Mouse (Mus musculus) hindbrain, embryonic 13.5 days (tissue): ENCODE data around the gene Rpl27. TPM values are rescaled to one million over a fixed set of nuclear protein-coding genes. Genes with fewer than 3 reads are reported as not detected.
"Not testable (repeated sequence)": the region's sequence is repeated elsewhere in the genome, so short reads cannot be mapped to it uniquely, and the experiment has no call there.

ENCODE experiments used
- ATAC-seq: fragments of 200-750 bp; cut with Nextera tagmentation; 2 replicates; pipeline ENCODE4 v1.8.0; 2017; ENCODE audit warnings: moderate TSS enrichment; ENCODE audit not compliant: low FRiP score
- H3K27ac ChIP-seq: fragments of 300-500 bp; sonication (generic); 2 replicates; pipeline ENCODE4 v1.5.1; 2015; ENCODE audit warnings: inconsistent platforms, mild to moderate bottlenecking, moderate library complexity
- H3K27me3 ChIP-seq: fragments of 300-500 bp; sonication (generic); 2 replicates; pipeline ENCODE4 v1.6.1; 2015; ENCODE audit warnings: mild to moderate bottlenecking, inconsistent platforms
- H3K36me3 ChIP-seq: fragments of 300-500 bp; sonication (generic); 2 replicates; pipeline ENCODE4 v1.6.1; 2015; ENCODE audit warnings: mild to moderate bottlenecking, inconsistent platforms
- H3K4me1 ChIP-seq: fragments of 300-500 bp; sonication (generic); replicated peaks from 2 replicates; pipeline ENCODE4 v1.6.1; 2015; ENCODE audit warnings: inconsistent platforms
- H3K4me2 ChIP-seq: fragments of 300-500 bp; sonication (generic); 2 replicates; pipeline ENCODE4 v1.6.1; 2015; ENCODE audit warnings: inconsistent platforms, mild to moderate bottlenecking, moderate library complexity
- H3K4me3 ChIP-seq: fragments of 300-500 bp; sonication (generic); 2 replicates; pipeline ENCODE4 v1.5.1; 2015; ENCODE audit warnings: mild to moderate bottlenecking, inconsistent platforms
- H3K9ac ChIP-seq: fragments of 300-500 bp; sonication (generic); 2 replicates; pipeline ENCODE4 v1.6.1; 2015; ENCODE audit warnings: mild to moderate bottlenecking, inconsistent platforms
- H3K9me3 ChIP-seq: fragments of 300-500 bp; sonication (generic); 2 replicates; pipeline ENCODE4 v1.6.1; 2016; ENCODE audit warnings: inconsistent platforms
- WGBS: fragments of 180-500 bp; shearing (Covaris S2); methylation state at CpG from one replicate; pipeline ENCODE4 v1.1.7; 2015; 5-methylcytosine and 5-hydroxymethylcytosine counted together
- polyA plus RNA-seq: library from polyadenylated mRNA; unstranded; fragments of >200 nt; fragmentation: Nextera tagmentation; extraction: Ambion mirVana; gene quantifications from 2 replicates; pipeline ENCODE4 v1.2.1, GENCODE M21; 2015

Rpl27 gene
- polyA plus RNA-seq, 1 experiment from 2014 or later, result 310 TPM

GRCm38 (mm10) chr11:101464211-101465100 lies 22.4 kb downstream of the Rpl27 start, which contains the start of gene Rnd2:
Gene Rnd2, plus strand, starts transcription at chr11:101464999.
- ATAC-seq, result no peak
- WGBS, result 10% methylated on average over 12 of the region's 12 CpGs
- peak within 1 kb of the TSS; percentile 97 for H3K27ac ChIP-seq
- H3K9me3 ChIP-seq, result no peaks in the 10 kb centered on the region
- peak within 1 kb of the TSS; percentile 94 for H3K4me3 ChIP-seq
- H3K4me1 ChIP-seq, result peaks cover 55% of the 10 kb centered on the region
- peak within 1 kb of the TSS; percentile 98 for H3K9ac ChIP-seq
- peak within 1 kb of the TSS; percentile 92 for H3K4me2 ChIP-seq
- H3K36me3 ChIP-seq, result peaks cover 32% of the 10 kb centered on the region
- no peaks in the 10 kb centered on the region for H3K27me3 ChIP-seq

DNA sequence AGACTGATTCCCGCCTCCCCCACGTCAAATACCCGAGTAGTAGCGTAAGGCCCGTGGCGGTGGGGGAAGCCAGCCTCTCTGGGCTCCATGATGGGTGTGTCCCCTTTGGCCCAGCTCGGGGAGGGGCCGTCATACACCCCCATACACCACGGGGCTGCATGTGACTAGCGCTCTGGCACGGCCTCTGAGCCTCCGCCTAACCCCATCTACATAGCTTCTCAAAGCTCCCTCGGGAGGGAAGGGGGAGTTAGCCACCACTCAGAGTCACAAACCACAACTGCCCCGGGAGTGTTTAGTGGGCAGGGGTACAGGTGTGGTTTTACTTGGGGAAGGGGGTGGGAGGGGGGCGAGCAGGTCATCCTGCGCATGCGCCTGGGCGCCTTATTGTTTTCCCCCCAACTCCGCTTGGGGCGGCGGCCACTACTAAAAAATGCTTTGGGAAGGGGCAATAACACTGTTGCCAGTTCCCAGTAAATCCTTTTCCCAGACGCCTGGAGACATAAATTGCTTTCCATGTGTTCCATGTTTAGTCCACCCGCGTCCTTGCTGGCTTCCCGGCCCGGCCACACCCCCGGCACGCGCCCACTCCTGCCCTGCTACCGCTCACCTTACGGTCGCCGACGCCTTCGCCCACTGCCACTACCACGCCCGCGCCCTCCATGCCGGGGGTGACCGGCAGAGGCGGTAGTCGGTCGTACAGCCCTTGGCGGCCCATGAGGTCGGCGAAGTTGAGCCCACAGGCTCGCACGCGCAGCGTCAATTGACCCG lies 23.2 kb downstream of the Rpl27 start:
- Histone ChIP-seq H3K27ac (peak overlapping the region; percentile 97), H3K36me3 (peaks cover 24% of the 10 kb centered on the region), H3K4me1 (peaks cover 61% of the 10 kb centered on the region), H3K4me2 (peak overlapping the region; percentile 92), H3K9me3 (no peaks in the 10 kb centered on the region), H3K4me3 (peak overlapping the region; percentile 94), H3K27me3 (no peaks in the 10 kb centered on the region), H3K9ac (peak overlapping the region; percentile 98)
- 2% methylated on average over 51 of the region's 51 CpGs for WGBS
- ATAC-seq, result peak; percentile 44

GRCm38 (mm10) chr11:101465869-101466551 lies 23.9 kb downstream of the Rpl27 start, which contains the start of gene Vat1:
Gene Vat1, minus strand, starts transcription at chr11:101466230.
- peak within 1 kb of the TSS; percentile 92 for H3K4me2 ChIP-seq
- H3K4me3 ChIP-seq, result peak within 1 kb of the TSS; percentile 94
- ATAC-seq, result peak; percentile 70
- peak within 1 kb of the TSS; percentile 97 for H3K27ac ChIP-seq
- peaks cover 67% of the 10 kb centered on the region for H3K4me1 ChIP-seq
- 2% methylated on average over 55 of the region's 60 CpGs for WGBS
- H3K27me3 ChIP-seq, result no peaks in the 10 kb centered on the region
- no peaks in the 10 kb centered on the region for H3K9me3 ChIP-seq
- H3K9ac ChIP-seq, result peak within 1 kb of the TSS; percentile 98
- H3K36me3 ChIP-seq, result peaks cover 21% of the 10 kb centered on the region

DNA sequence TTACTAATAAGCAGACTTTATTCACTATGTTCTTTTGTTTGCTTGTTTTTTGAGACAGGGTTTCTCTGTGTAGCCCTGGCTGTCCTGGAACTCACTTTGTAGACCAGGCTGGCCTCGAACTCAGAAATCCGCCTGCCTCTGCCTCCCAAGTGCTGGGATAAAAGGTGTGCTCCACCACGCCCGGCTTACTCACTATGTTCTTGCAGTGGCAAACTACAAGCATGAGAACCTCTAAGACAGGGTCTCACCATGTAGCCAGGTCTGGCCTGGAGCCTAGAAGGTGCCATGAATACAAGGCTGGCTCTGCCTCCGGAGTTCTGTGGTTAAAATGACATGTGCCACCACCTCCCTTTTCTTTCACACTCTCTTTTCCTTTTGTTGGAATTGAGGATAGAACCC lies 24.5 kb downstream of the Rpl27 start:
- not testable (repeated sequence) for ATAC-seq, H3K9me3 ChIP-seq, H3K27me3 ChIP-seq, H3K27ac ChIP-seq
- peaks cover 71% of the 10 kb centered on the region for H3K4me1 ChIP-seq
- H3K4me3 ChIP-seq, result peak overlapping the region; percentile 94
- 65% methylated on average over 5 of the region's 5 CpGs for WGBS
- H3K9ac ChIP-seq, result peak overlapping the region; percentile 98; the same call in 1 of the 2 replicates
- H3K4me2 ChIP-seq, result peak overlapping the region; percentile 92
- peaks cover 21% of the 10 kb centered on the region for H3K36me3 ChIP-seq

GRCm38 (mm10) chr11:101467477-101468262 lies 25.6 kb downstream of the Rpl27 start:
- H3K4me3 ChIP-seq, result peak overlapping the region; percentile 81
- H3K9ac ChIP-seq, result peak overlapping the region; percentile 90
- H3K27ac ChIP-seq, result peak overlapping the region; percentile 91
- H3K4me2 ChIP-seq, result peak overlapping the region; percentile 92
- WGBS, result 1% methylated on average over 52 of the region's 54 CpGs
- peaks cover 76% of the 10 kb centered on the region for H3K4me1 ChIP-seq
- no peaks in the 10 kb centered on the region for H3K27me3 ChIP-seq
- peak; percentile 47 for ATAC-seq
- peaks cover 16% of the 10 kb centered on the region for H3K36me3 ChIP-seq
- no peaks in the 10 kb centered on the region for H3K9me3 ChIP-seq

GRCm38 (mm10) chr11:101468263-101468688 lies 26.2 kb downstream of the Rpl27 start:
- peak overlapping the region; percentile 92 for H3K4me2 ChIP-seq
- peaks cover 15% of the 10 kb centered on the region for H3K36me3 ChIP-seq
- peak; percentile 42 for ATAC-seq
- peak overlapping the region; percentile 81 for H3K4me3 ChIP-seq
- no peaks in the 10 kb centered on the region for H3K27me3 ChIP-seq
- WGBS, result under 1% methylated on average over 25 of the region's 31 CpGs
- H3K27ac ChIP-seq, result peak overlapping the region; percentile 91
- H3K9me3 ChIP-seq, result no peaks in the 10 kb centered on the region
- peaks cover 75% of the 10 kb centered on the region for H3K4me1 ChIP-seq
- peak overlapping the region; percentile 90 for H3K9ac ChIP-seq

GRCm38 (mm10) chr11:101468731-101469130 lies 26.6 kb downstream of the Rpl27 start:
- H3K36me3 ChIP-seq, result peaks cover 15% of the 10 kb centered on the region
- H3K27me3 ChIP-seq, result no peaks in the 10 kb centered on the region
- WGBS, result 3% methylated on average over 13 of the region's 13 CpGs
- H3K4me1 ChIP-seq, result peaks cover 70% of the 10 kb centered on the region
- 0 out of 2 replicates have a peak, but pooled peaks have one; percentile 1 for ATAC-seq
- H3K4me2 ChIP-seq, result peak overlapping the region; percentile 92
- H3K9me3 ChIP-seq, result no peaks in the 10 kb centered on the region
- H3K4me3 ChIP-seq, result peak overlapping the region; percentile 81
- H3K27ac ChIP-seq, result peak overlapping the region; percentile 91
- peak overlapping the region; percentile 90 for H3K9ac ChIP-seq

DNA sequence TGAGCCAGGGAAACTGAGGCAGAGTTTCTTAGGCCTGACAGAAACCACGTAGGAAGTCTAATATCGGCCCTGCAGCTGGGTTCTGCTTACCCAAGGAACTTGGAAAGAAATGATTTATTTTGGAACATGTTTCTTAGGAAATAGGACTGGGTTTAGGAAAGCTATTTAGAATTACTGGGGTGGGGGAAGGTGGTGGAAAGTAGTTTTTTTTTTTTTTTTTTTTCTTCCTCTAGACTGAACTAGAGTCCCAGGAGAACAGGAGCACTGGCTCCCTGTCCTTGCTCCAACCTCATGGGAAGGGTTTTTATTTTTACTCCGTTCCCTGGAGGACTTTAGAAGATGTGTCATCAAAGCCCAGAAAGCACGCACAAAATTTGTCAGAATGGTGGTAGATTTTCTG lies 27.1 kb downstream of the Rpl27 start:
- 58% methylated on average over 4 of the region's 4 CpGs for WGBS
- Histone ChIP-seq H3K27me3 (no peaks in the 10 kb centered on the region), H3K9me3 (no peaks in the 10 kb centered on the region), H3K4me2 (peak overlapping the region; percentile 92), H3K9ac (peak overlapping the region; percentile 90), H3K4me3 (peak overlapping the region; percentile 81), H3K4me1 (peaks cover 66% of the 10 kb centered on the region), H3K27ac (no peak overlapping the region), H3K36me3 (peaks cover 15% of the 10 kb centered on the region)
- no peak for ATAC-seq

DNA sequence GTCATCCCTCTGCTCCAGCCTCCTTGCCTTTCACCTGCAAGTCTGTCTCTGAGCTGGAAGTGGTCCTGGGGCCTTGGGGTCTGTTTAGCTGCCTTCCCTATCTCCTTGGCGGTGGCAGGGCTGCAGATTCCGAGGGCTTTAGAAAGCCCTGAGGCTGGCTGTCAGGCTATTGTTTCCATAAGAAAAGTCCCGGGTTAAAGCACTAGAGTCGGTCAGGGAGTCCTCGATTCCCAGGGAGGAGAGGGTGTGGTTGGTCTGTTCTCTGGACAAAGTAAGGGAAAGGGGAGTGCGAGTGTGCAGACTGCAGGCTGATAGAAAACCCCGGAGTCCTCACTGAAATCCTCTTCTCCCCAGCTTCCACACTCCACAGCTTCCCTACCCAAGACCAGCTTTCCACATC lies 28.1 kb downstream of the Rpl27 start:
- peak overlapping the region; percentile 19 for H3K4me3 ChIP-seq
- 20% methylated on average over 7 of the region's 7 CpGs for WGBS
- H3K27ac ChIP-seq, result peak overlapping the region; percentile 3; the same call in 1 of the 2 replicates
- H3K4me1 ChIP-seq, result peaks cover 59% of the 10 kb centered on the region
- no peaks in the 10 kb centered on the region for H3K27me3 ChIP-seq
- peaks cover 15% of the 10 kb centered on the region for H3K36me3 ChIP-seq
- no peak for ATAC-seq
- peak overlapping the region; percentile 32 for H3K4me2 ChIP-seq
- peak overlapping the region; percentile 46 for H3K9ac ChIP-seq
- no peaks in the 10 kb centered on the region for H3K9me3 ChIP-seq

DNA sequence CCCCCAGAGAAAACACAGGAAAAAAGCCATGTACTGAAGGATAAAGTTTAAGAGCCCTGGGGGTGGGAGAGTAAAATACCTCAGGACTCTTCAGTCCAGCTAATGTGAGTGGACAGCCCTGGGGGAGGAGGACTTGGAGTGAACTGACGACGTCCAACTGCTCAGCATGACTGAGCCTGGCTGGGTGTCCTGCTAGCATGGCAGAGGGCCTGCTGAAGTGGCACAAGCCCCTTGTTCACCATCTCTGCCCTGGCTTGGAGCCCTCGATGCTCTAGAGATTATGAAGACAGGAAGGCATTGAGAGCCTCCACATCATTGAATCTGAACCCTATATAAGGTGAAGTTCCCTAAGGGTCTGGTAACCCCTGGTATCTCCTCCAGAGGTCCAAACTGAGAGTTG lies 29.8 kb downstream of the Rpl27 start:
- no peak overlapping the region for H3K4me2 ChIP-seq
- no peak overlapping the region for H3K4me3 ChIP-seq
- H3K27me3 ChIP-seq, result no peaks in the 10 kb centered on the region
- no peak overlapping the region; the same call in 1 of the 2 replicates for H3K9ac ChIP-seq
- peak overlapping the region; percentile 72 for H3K27ac ChIP-seq
- no peak for ATAC-seq
- H3K4me1 ChIP-seq, result peaks cover 51% of the 10 kb centered on the region
- H3K9me3 ChIP-seq, result no peaks in the 10 kb centered on the region
- H3K36me3 ChIP-seq, result peaks cover 15% of the 10 kb centered on the region
- WGBS, result 62% methylated on average over 3 of the region's 3 CpGs

DNA sequence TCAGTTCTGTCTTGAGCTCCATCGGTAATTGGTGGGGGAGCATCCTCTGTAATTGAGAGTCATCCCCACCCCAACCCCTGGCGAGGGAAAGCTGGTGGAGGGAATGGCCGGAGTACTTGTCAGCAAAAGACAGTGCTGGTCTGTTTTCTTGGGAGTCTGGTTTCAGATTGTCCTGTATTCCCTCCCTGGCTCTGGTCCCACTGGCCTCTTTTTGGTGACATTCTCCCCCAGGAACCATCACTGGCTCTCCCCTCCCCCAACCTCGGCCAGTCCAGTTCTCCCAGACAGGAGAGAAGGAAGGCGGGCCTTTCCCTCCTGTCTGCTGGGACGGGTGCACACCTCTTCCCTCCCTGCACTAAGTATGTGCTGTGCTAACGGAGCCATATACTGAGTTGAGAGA lies 30.2 kb downstream of the Rpl27 start:
- ATAC-seq, result no peak
- H3K27ac ChIP-seq, result peak overlapping the region; percentile 72

More for the DNA sequence above, 30.2 kb downstream of the Rpl27 start:
- Histone ChIP-seq H3K4me1 (peaks cover 51% of the 10 kb centered on the region), H3K36me3 (peaks cover 15% of the 10 kb centered on the region), H3K9me3 (no peaks in the 10 kb centered on the region), H3K27me3 (no peaks in the 10 kb centered on the region), H3K4me2 (no peak overlapping the region), H3K4me3 (no peak overlapping the region), H3K9ac (no peak overlapping the region; the same call in 1 of the 2 replicates)
- WGBS, result 49% methylated on average over 7 of the region's 7 CpGs
